Mouse (Mus musculus) CH12.LX (cell line): Measurements from ENCODE around the gene Snx4.

Experiments used
- CTCF ChIP-seq, 2 experiments: IDR thresholded peaks in 1 of 2; conservative IDR thresholded peaks in 1 of 2; 2 replicates each; pipeline ENCODE4 v1.5.1; 2011 to 2012; ENCODE audit warnings: low read depth in 2 of 2, low read length in 2 of 2, improper control_type of control experiment in 1 of 2, inconsistent platforms in 1 of 2, mild to moderate bottlenecking in 1 of 2, moderate library complexity in 1 of 2
- ELF1 ChIP-seq: IDR thresholded peaks from 2 replicates; pipeline ENCODE4 v1.6.1; 2014; ENCODE audit warnings: low read depth, mild to moderate bottlenecking, inconsistent platforms, low read length, improper control_type of control experiment
- EP300 ChIP-seq: IDR thresholded peaks from 2 replicates; pipeline ENCODE4 v1.6.1; 2011; ENCODE audit warnings: low read length, improper control_type of control experiment
- NRF1 ChIP-seq: IDR thresholded peaks from 2 replicates; pipeline ENCODE4 v1.6.1; 2014; ENCODE audit warnings: low read depth, mild to moderate bottlenecking, inconsistent platforms, low read length, improper control_type of control experiment, moderate library complexity
- POLR2AphosphoS2 ChIP-seq: IDR thresholded peaks from 2 replicates; pipeline ENCODE4 v1.6.1; 2011; ENCODE audit warnings: low read depth, low read length, improper control_type of control experiment

- TF ChIP-seq NRF1, result no peak
- no peak for TF ChIP-seq EP300
- TF ChIP-seq ELF1, result no peak
- TF ChIP-seq POLR2AphosphoS2, result no peak
- no peak for TF ChIP-seq CTCF (conservative IDR thresholded peaks at IDR 0.05 in 1 of 2, IDR thresholded peaks at IDR 0.05 in 1 of 2; ENCODE audit: low read depth in 2 of 2, low read length in 2 of 2)
Observed at GRCm38 (mm10) chr16:33343601-33344000, 92.4 kb downstream of the Snx4 start.
